Mouse (Mus musculus) ES-Bruce4 (cell line): ENCODE measurements at regions not wholly inside any gene's neighbourhood (a gene's known extent, or its start where the extent isn't known, plus 50 kb on each side); places are given as distances from the start of the nearest gene placed in this dataset.

Source experiments
- CTCF ChIP-seq: IDR thresholded peaks from one replicate; pipeline ENCODE4 v1.8.1; 2011; ENCODE audit warnings: low read depth, low read length
- POLR2A ChIP-seq: IDR thresholded peaks from one replicate; pipeline ENCODE4 v1.8.1; 2011; ENCODE audit warnings: low read length; ENCODE audit not compliant: insufficient read depth

DNA sequence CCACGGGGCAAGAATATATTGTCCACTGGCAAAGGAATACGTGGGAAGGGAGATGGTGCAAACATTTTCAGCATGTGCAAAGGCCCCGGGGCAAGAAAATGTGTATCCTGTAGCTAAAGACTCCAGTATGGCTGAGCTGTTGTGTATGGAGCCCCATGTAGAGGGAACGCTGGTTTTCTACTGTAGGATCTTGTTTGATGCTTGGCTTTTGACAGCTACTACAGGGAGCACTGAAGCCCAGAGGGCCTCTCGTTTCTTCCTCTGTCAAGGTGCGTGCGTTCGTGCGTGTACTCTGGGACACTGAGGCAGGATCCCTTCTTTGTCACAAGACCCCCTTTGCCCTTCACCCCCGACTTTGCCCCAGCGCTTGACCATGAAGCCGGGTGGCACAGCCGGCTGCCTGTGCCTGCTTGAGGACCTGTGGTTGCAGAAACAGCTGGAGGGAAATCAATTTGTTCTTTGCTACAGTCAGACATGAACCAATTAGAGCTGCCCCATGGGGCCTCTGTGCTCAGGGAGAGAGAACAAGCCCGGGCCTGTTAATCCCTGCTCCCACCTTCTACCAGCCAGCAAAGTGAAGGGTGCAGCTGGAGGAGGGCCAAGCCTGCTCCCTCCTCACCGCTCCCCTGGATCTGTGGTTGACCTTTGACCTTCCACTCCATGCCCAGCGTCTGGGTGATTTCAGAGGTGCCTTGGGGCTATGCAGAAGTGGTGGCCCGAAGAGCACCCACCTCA lies 329.5 kb upstream of the Dio3 start:
- TF ChIP-seq POLR2A (no peak), CTCF (no peak)
